21 mouse cellular contexts compared by ENCODE assay signal in the genomic region with DNA sequence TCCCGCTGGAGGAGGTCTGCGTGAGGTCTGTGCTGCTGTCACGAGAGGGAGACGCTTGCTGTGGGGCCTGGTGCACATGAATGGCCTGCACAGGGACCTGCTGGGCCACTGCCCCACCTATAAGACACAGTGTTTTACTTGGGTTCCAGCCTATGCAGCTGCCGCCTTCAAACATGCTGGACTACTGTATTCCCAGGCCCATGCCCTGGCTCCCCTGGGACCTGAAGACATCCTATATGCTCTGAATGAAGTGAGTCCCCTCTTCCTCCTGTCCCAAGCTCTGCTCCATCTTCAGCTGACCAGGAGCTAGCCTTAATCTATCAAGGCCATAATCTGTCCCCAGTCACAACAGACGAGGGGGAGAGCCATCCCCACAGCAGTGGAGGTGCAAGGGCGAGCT. TPM values are rescaled to one million over a fixed set of nuclear protein-coding genes. Genes with fewer than 3 reads are reported as not detected.
A peak's percentile ranks its signal among the peaks of the same experiment; 100 is the strongest.
DNase-seq lines count a peak whose midpoint lies in the region; TF ChIP-seq lines count a peak whose summit lies in the region.
"Had no signal": no experiment of that assay in that cellular context is flagged by ENCODE, and none has a peak within 500 bp of the region (broad histone marks: within the 10 kb centered on the region; RNA-seq: fewer than 3 reads in every experiment).

No protein-coding gene starts in this region.

- H3K36me3 ChIP-seq in heart, adult 2 months (ENCODE audit: control insufficient read depth, insufficient read depth, low read length): peaks cover 4% of the 10 kb centered on the region
- H3K36me3 ChIP-seq in myocyte (ENCODE audit: control insufficient read depth, insufficient read depth): peaks cover 7% of the 10 kb centered on the region

- 87% methylated on average over 7 of the region's 7 CpGs for WGBS in cerebellum, adult 2 months
- WGBS in heart, adult 2 months: 77% methylated on average over 7 of the region's 7 CpGs

- TF ChIP-seq POLR2A in cerebellum, adult 2 months (IDR thresholded peaks at IDR 0.05; ENCODE audit: borderline replicate concordance, insufficient read depth, low read length): no peak
- TF ChIP-seq POLR2A in heart, adult 2 months (IDR thresholded peaks at IDR 0.05; ENCODE audit: insufficient read depth, low read depth, low read length): no peak
- TF ChIP-seq POLR2A in myocyte (IDR thresholded peaks at IDR 0.05; ENCODE audit: insufficient read length, low read depth): no peak

- no peak for TF ChIP-seq CTCF in cerebellum, adult 2 months (IDR thresholded peaks at IDR 0.05; ENCODE audit: borderline replicate concordance, insufficient read depth, low read depth, low read length)
- TF ChIP-seq CTCF in heart, adult 2 months (IDR thresholded peaks at IDR 0.05): no peak
- TF ChIP-seq CTCF in layer of hippocampus, adult 2 months (conservative IDR thresholded peaks at IDR 0.05): no peak

- peaks cover 11% of the 10 kb centered on the region for H3K4me1 ChIP-seq in cerebellum, adult 2 months (ENCODE audit: control insufficient read depth, insufficient read depth, low read length)
- peaks cover 10% of the 10 kb centered on the region for H3K4me1 ChIP-seq in heart, adult 2 months (ENCODE audit: control insufficient read depth, insufficient read depth, low read length)

- H3K79me2 ChIP-seq in heart, adult 2 months (replicated peaks; ENCODE audit: control insufficient read depth, insufficient read depth, low read length): peaks cover 2% of the 10 kb centered on the region; the same call in 1 of the 2 replicates
- H3K79me2 ChIP-seq in myocyte (ENCODE audit: control insufficient read depth, insufficient read depth): peaks cover 46% of the 10 kb centered on the region

- peak; percentile 37 for DNase-seq in cerebellum, adult 11-12 months
- DNase-seq in cerebellum, adult 2 months: no peak
- no peak for DNase-seq in heart, adult 2 months
- DNase-seq in heart, adult 18-20 months: no peak
- DNase-seq in layer of hippocampus, adult 2 months (ENCODE audit: low spot score in 2 of 2): no peak
- DNase-seq in layer of hippocampus, adult 18-20 months (ENCODE audit: low spot score in 2 of 2): no peak
- DNase-seq in thymus, postnatal 25 days: no peak
- DNase-seq: adrenal gland, adult 8-10 months; adrenal gland, postnatal 25 days; cerebellum, adult 18-20 months; cerebellum, postnatal 25 days; forebrain, postnatal 0 days; gastrocnemius, postnatal 36 days; heart, postnatal 36 days had no signal

- intact Hi-C loops in heart, adult 2 months (cut with DNase I): loop anchor here (5.0 kb wide), 1 partner anchor 161 kb away; a partner anchor contains a TSS

- no peak overlapping the region for H3ac ChIP-seq in myocyte (ENCODE audit: control insufficient read depth, insufficient read length)

- no peak overlapping the region for H3K27ac ChIP-seq in cerebellum, adult 2 months (ENCODE audit: insufficient read depth, low read length)
- H3K27ac ChIP-seq in heart, adult 2 months: peak overlapping the region; percentile 42
- H3K27ac ChIP-seq in layer of hippocampus, adult 2 months: peak overlapping the region; percentile 46; the same call in 1 of the 2 replicates
- H3K27ac ChIP-seq: embryonic facial prominence, embryonic 12.5 days; embryonic facial prominence, embryonic 15.5 days; hindbrain, embryonic 10.5 days; hindbrain, embryonic 13.5 days; intestine, embryonic 15.5 days had no signal

- no peak overlapping the region for H3K9ac ChIP-seq in heart, adult 2 months (ENCODE audit: low read depth, low read length)
- H3K9ac ChIP-seq: embryonic facial prominence, embryonic 12.5 days; embryonic facial prominence, embryonic 15.5 days; forebrain, postnatal 0 days; hindbrain, embryonic 13.5 days; intestine, embryonic 15.5 days had no signal

- H3K4me2 ChIP-seq in myocyte (ENCODE audit: low read depth): peak overlapping the region; percentile 66
- H3K4me2 ChIP-seq: embryonic facial prominence, embryonic 12.5 days; embryonic facial prominence, embryonic 15.5 days; hindbrain, embryonic 13.5 days; intestine, embryonic 15.5 days had no signal

- H3K27me3 ChIP-seq in cerebellum, adult 2 months (ENCODE audit: control insufficient read depth, insufficient read depth, low read length): no peaks in the 10 kb centered on the region
- no peaks in the 10 kb centered on the region for H3K27me3 ChIP-seq in heart, adult 2 months (ENCODE audit: control insufficient read depth, insufficient read depth, low read length)
- no peaks in the 10 kb centered on the region for H3K27me3 ChIP-seq in myocyte (ENCODE audit: control insufficient read depth, insufficient read depth, insufficient read length)
- H3K27me3 ChIP-seq: CH12.LX; embryonic facial prominence, embryonic 15.5 days; intestine, embryonic 15.5 days had no signal

- H3K4me3 ChIP-seq in cerebellum, adult 2 months (replicated peaks; ENCODE audit: insufficient read depth, low read depth, low read length): no peak overlapping the region
- H3K4me3 ChIP-seq in heart, adult 2 months: no peak overlapping the region
- H3K4me3 ChIP-seq in layer of hippocampus, adult 2 months: no peak overlapping the region
- H3K4me3 ChIP-seq in myocyte: no peak overlapping the region
- H3K4me3 ChIP-seq: embryonic facial prominence, embryonic 12.5 days; embryonic facial prominence, embryonic 15.5 days; hindbrain, embryonic 10.5 days; hindbrain, embryonic 13.5 days; intestine, embryonic 15.5 days had no signal

- TF ChIP-seq EP300 in heart, adult 2 months (IDR thresholded peaks at IDR 0.05; ENCODE audit: insufficient read depth, low read depth, low read length): no peak

TF ChIP-seq in myocyte, 11 proteins besides CTCF, POLR2A, EP300 and RAD21:
- TF ChIP-seq MYOD1 (IDR thresholded peaks at IDR 0.05; ENCODE audit: control insufficient read depth in 1 of 3, insufficient read length in 2 of 3, low read depth in 2 of 3): peak in 1 of 3 experiments; percentile 35
- no peak for TF ChIP-seq TCF12 (IDR thresholded peaks at IDR 0.05; ENCODE audit: insufficient read depth, poor library complexity, severe bottlenecking)
TF ChIP-seq in myocyte: peak in this region for 1.

RNA-seq across cellular contexts. Expression of a gene that starts 4.7 kb away (rescaled TPM):
- polyA plus RNA-seq in cerebellum, adult 2 months (2012; rRNA removed): 56.2 and 58.4 TPM in 2 replicates
- total RNA-seq in heart, adult 2 months (2021): 10 to 100 TPM; 21.6 to 21.9 TPM
- 20.1 and 22.7 TPM in 2 replicates for polyA plus RNA-seq in heart, adult 2 months (2012; rRNA removed)
- 10 to 100 TPM; 23.9 to 25.7 TPM for total RNA-seq in heart, adult 18-20 months (2021)
- total RNA-seq in layer of hippocampus, adult 2 months (2021): 10 to 100 TPM; 66.1 to 68.4 TPM
- 10 to 100 TPM; 61.8 to 66.4 TPM for total RNA-seq in layer of hippocampus, adult 18-20 months (2021)
- 0.43 TPM for polyA plus RNA-seq in myocyte (2012; fragmentation: generic; extraction: Trizol)

RNA-seq across cellular contexts. Expression of a gene that starts 5.1 kb away (rescaled TPM):
- 53.0 and 59.2 TPM in 2 replicates for polyA plus RNA-seq in cerebellum, adult 2 months (2012; rRNA removed)
- 100 to 1,000 TPM in 1 of 2 experiments, 10 to 100 TPM in 1; 91.5 to 106 TPM for total RNA-seq in heart, adult 2 months (2021)
- polyA plus RNA-seq in heart, adult 2 months (2012; rRNA removed): 223 and 227 TPM in 2 replicates
- total RNA-seq in heart, adult 18-20 months (2021): 10 to 100 TPM; 88.4 to 93.6 TPM
- 10 to 100 TPM; 75.7 to 90.9 TPM for total RNA-seq in layer of hippocampus, adult 2 months (2021)
- total RNA-seq in layer of hippocampus, adult 18-20 months (2021): 10 to 100 TPM; 80.8 to 89.0 TPM
- 51.1 TPM for polyA plus RNA-seq in myocyte (2012; fragmentation: generic; extraction: Trizol)

RNA-seq across cellular contexts. Expression of a gene that starts 54.4 kb away (rescaled TPM):
- polyA plus RNA-seq in cerebellum, adult 2 months (2012; rRNA removed): 5.3 and 5.6 TPM in 2 replicates
- total RNA-seq in heart, adult 2 months (2021): 1 to 10 TPM; 1.8 to 1.9 TPM
- 0.80 and 0.97 TPM in 2 replicates for polyA plus RNA-seq in heart, adult 2 months (2012; rRNA removed)
- 1 to 10 TPM; 1.2 to 1.5 TPM for total RNA-seq in heart, adult 18-20 months (2021)
- 1 to 10 TPM; 4.8 to 6.2 TPM for total RNA-seq in layer of hippocampus, adult 2 months (2021)
- 1 to 10 TPM; 5.1 to 5.9 TPM for total RNA-seq in layer of hippocampus, adult 18-20 months (2021)
- polyA plus RNA-seq in myocyte (2012; fragmentation: generic; extraction: Trizol): 22.6 TPM
